Mouse (Mus musculus) hindbrain, embryonic 11.5 days (tissue): ENCODE data around the gene Ldlr. TPM values are rescaled to one million over a fixed set of nuclear protein-coding genes. Genes with fewer than 3 reads are reported as not detected.

ENCODE experiments used
- ATAC-seq: fragments of 200-750 bp; cut with Nextera tagmentation; 2 replicates; pipeline ENCODE4 v1.8.0; 2017; ENCODE audit warnings: mild to moderate bottlenecking, moderate TSS enrichment, moderate library complexity; ENCODE audit not compliant: low FRiP score
- DNase-seq: peaks from one replicate; pipeline ENCODE4 v3.0.0-alpha.2; 2015; ENCODE audit warnings: low spot score
- H3K27ac ChIP-seq: fragments of 300-500 bp; sonication (generic); 2 replicates; pipeline ENCODE4 v1.5.1; 2014; ENCODE audit warnings: mild to moderate bottlenecking, low read depth, low read length
- H3K27me3 ChIP-seq: fragments of 300-500 bp; sonication (generic); 2 replicates; pipeline ENCODE4 v1.6.1; 2014; ENCODE audit warnings: mild to moderate bottlenecking, low read length, moderate library complexity, mixed read lengths; ENCODE audit not compliant: control insufficient read depth, insufficient read depth
- H3K36me3 ChIP-seq: fragments of 300-500 bp; sonication (generic); 2 replicates; pipeline ENCODE4 v1.6.1; 2014; ENCODE audit warnings: mild to moderate bottlenecking, low read length, moderate library complexity, mixed read lengths; ENCODE audit not compliant: control insufficient read depth, insufficient read depth
- H3K4me1 ChIP-seq: fragments of 300-500 bp; sonication (generic); replicated peaks from 2 replicates; pipeline ENCODE4 v1.6.1; 2014; ENCODE audit warnings: low read length, mixed read lengths; ENCODE audit not compliant: control insufficient read depth, insufficient read depth
- H3K4me2 ChIP-seq: fragments of 300-500 bp; sonication (generic); replicated peaks from 2 replicates; pipeline ENCODE4 v1.6.1; 2014; ENCODE audit warnings: mild to moderate bottlenecking, low read depth, low read length
- H3K4me3 ChIP-seq: fragments of 300-500 bp; sonication (generic); 2 replicates; pipeline ENCODE4 v1.5.1; 2014; ENCODE audit warnings: low read depth, low read length
- H3K9ac ChIP-seq: fragments of 300-500 bp; sonication (generic); 2 replicates; pipeline ENCODE4 v1.6.1; 2014; ENCODE audit warnings: low read depth, low read length
- H3K9me3 ChIP-seq: fragments of 300-500 bp; sonication (generic); 2 replicates; pipeline ENCODE4 v1.6.1; 2016; ENCODE audit warnings: low read length; ENCODE audit not compliant: control insufficient read depth
- WGBS: fragments of 180-500 bp; shearing (Covaris S2); extraction: QIAGEN DNeasy Blood & Tissue Kit; methylation state at CpG from one replicate; pipeline ENCODE4 v1.1.7; 2014; 5-methylcytosine and 5-hydroxymethylcytosine counted together
- polyA plus RNA-seq: library from polyadenylated mRNA; unstranded; fragments of >200 nt; fragmentation: Nextera tagmentation; extraction: Ambion mirVana; gene quantifications from 2 replicates; pipeline ENCODE4 v1.2.1, GENCODE M21; 2014

Gene Ldlr
- polyA plus RNA-seq, 1 experiment from 2014 or later = 17.9 TPM

DNA sequence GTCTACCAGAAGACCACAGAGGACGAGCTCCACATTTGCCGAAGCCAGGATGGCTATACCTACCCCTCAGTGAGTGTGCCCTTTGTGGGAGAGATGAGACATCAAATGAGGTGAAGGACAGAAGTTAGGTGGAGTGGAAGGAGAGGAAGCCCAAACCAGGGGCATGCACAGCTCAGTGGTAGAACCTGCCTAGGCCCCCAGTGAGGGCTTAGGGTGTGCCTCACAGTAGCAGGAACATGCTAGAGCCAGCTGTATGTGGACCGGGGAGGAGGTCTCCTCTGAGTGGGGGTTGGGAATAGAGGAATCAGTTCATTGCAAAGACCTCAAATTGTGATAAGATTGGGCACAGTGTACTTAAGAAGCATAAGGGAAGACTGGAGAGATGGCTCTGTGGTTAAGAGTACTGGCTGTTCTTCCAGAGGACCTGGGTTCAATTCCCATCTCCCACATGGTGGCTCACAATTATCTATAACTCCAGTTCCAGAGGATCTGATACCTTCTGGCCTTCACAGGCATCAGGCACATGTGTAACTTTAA lies 24.0 kb downstream of the Ldlr start:
- no peaks in the 10 kb centered on the region for H3K27me3 ChIP-seq
- H3K36me3 ChIP-seq = peaks cover 27% of the 10 kb centered on the region
- no peak overlapping the region for H3K9ac ChIP-seq
- H3K4me3 ChIP-seq = no peak overlapping the region
- H3K4me2 ChIP-seq = no peak overlapping the region
- H3K27ac ChIP-seq = no peak overlapping the region
- H3K9me3 ChIP-seq = no peaks in the 10 kb centered on the region
- DNase-seq = no peak
- ATAC-seq = no peak
- 89% methylated on average over 3 of the region's 3 CpGs for whole genome bisulfite sequencing
- no peaks in the 10 kb centered on the region for H3K4me1 ChIP-seq

DNA sequence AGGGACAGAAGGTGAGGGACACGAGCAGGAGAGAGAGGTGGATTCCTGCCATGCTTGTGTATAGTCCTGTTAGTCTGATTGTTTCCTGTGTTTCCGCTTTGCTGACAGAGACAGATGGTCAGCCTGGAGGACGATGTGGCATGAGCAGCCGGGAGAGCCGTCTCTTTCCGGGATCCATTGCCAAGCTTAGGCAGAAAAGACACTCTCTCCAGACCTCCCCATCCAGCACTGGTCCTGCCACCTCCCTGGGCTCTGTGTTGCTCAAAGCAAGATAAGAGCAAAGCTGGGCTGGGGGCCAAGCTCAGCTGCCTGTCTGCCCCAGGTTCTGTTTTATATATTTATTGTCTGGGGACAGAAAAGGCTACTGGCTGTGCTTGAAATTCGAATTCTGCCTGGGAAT lies 24.8 kb downstream of the Ldlr start:
- no peak overlapping the region for H3K4me3 ChIP-seq
- no peak overlapping the region for H3K9ac ChIP-seq
- H3K9me3 ChIP-seq = no peaks in the 10 kb centered on the region
- ATAC-seq = no peak
- 0 out of 2 replicates have a peak overlapping the region, but pooled peaks have one; percentile 9 for H3K27ac ChIP-seq
- H3K27me3 ChIP-seq = no peaks in the 10 kb centered on the region
- no peak for DNase-seq
- no peaks in the 10 kb centered on the region for H3K4me1 ChIP-seq
- 67% methylated on average over 7 of the region's 7 CpGs for WGBS
- H3K4me2 ChIP-seq = no peak overlapping the region
- peaks cover 27% of the 10 kb centered on the region for H3K36me3 ChIP-seq

DNA sequence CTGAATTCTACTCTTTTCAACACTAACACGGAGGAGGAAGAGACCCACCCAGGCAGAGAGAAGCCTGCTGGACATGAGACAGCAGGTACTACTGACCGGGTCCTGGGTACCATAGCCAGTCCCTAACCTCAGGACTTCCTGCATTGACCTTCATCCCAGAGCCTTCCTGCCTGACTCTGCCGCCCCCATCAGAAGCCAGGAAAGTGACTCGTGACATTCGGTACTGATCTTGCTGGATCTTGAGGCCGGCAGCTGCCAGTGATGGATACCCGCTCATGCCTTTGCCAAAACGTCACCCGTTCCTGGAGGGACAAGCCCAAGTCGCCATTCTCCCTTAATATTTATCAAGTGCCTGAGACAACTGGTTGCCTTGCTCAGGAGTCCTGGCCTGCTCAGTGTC lies 25.2 kb downstream of the Ldlr start:
- no peak overlapping the region for H3K4me3 ChIP-seq
- no peak overlapping the region for H3K27ac ChIP-seq
- H3K27me3 ChIP-seq = no peaks in the 10 kb centered on the region
- H3K36me3 ChIP-seq = peaks cover 27% of the 10 kb centered on the region
- H3K4me1 ChIP-seq = no peaks in the 10 kb centered on the region
- 90% methylated on average over 10 of the region's 10 CpGs for WGBS
- H3K9me3 ChIP-seq = no peaks in the 10 kb centered on the region
- no peak overlapping the region for H3K4me2 ChIP-seq
- no peak overlapping the region for H3K9ac ChIP-seq
- ATAC-seq (no peak), DNase-seq (no peak)

GRCm38 (mm10) chr9:21749382-21750118 lies 26.3 kb downstream of the Ldlr start:
- Histone ChIP-seq H3K9me3 (no peaks in the 10 kb centered on the region), H3K27me3 (no peaks in the 10 kb centered on the region), H3K27ac (no peak overlapping the region), H3K4me2 (no peak overlapping the region), H3K9ac (no peak overlapping the region), H3K36me3 (peaks cover 20% of the 10 kb centered on the region), H3K4me3 (no peak overlapping the region), H3K4me1 (no peaks in the 10 kb centered on the region)
- ATAC-seq (no peak), DNase-seq (no peak)
- 84% methylated on average over 6 of the region's 6 CpGs for WGBS

- no peaks in the 10 kb centered on the region for H3K4me1 ChIP-seq
- H3K27ac ChIP-seq = no peak overlapping the region
- peaks cover 17% of the 10 kb centered on the region for H3K36me3 ChIP-seq
- no peak overlapping the region for H3K4me3 ChIP-seq
- H3K9me3 ChIP-seq = no peaks in the 10 kb centered on the region
- no peak overlapping the region for H3K9ac ChIP-seq
- H3K27me3 ChIP-seq = no peaks in the 10 kb centered on the region
- 67% methylated on average over 3 of the region's 3 CpGs for WGBS
- ATAC-seq (no peak), DNase-seq (no peak)
- H3K4me2 ChIP-seq = no peak overlapping the region
Measured at GRCm38 (mm10) chr9:21750370-21750769, 27.1 kb downstream of the Ldlr start.

DNA sequence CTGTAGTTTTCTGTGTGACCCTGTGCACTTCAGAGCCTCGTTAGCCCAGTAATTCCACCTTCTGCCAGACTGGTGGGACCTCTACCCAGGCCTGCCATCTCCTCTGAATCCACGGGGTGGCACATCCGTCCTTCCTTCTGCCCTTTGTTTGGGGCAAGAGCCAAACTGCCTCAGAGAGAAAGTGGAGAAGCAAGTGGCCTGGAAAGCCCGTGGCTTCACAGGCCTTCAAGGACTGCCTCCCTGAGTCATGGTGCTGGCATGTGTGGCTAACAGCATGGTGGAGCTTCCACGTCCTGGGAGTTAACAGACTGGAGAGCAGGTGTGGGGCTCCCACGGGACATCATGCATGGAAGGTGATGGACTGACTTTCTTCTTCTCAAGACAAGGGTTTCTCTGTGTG lies 28.1 kb downstream of the Ldlr start:
- peaks cover 10% of the 10 kb centered on the region for H3K36me3 ChIP-seq
- H3K4me2 ChIP-seq = no peak overlapping the region
- no peaks in the 10 kb centered on the region for H3K27me3 ChIP-seq
- ATAC-seq (no peak), DNase-seq (no peak)
- WGBS = 78% methylated on average over 6 of the region's 6 CpGs
- H3K27ac ChIP-seq = no peak overlapping the region
- no peak overlapping the region for H3K9ac ChIP-seq
- no peaks in the 10 kb centered on the region for H3K4me1 ChIP-seq
- H3K9me3 ChIP-seq = no peaks in the 10 kb centered on the region
- H3K4me3 ChIP-seq = no peak overlapping the region

DNA sequence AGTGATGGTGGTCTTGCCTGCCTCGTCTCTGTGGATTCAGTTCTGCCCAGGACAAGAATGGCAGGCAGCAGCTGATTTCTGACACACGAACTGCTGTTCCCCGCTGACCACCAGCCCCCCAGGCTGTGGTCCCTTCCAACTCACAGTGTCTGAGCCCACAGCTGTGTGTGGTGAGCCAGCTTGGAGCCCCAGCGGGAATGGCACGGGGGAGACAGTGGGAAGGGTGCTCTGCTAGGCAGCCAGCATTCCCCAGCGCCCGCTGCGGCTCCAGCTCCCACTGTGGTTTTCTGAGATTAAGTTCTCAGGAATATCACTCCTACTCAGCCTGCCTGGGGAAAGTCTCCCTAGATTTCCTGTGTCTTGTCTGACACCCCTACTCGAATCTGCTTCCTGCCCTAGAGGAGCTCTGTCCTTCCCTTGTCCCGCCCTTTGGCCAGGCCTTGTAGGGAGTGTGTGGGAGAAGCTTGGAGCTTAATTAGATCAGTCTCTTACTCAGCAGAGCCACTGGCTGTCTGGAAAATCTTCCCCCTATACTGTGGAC lies 29.0 kb downstream of the Ldlr start:
- no peaks in the 10 kb centered on the region for H3K4me1 ChIP-seq
- 57% methylated on average over 10 of the region's 10 CpGs for WGBS
- no peak overlapping the region for H3K4me3 ChIP-seq

DNA sequence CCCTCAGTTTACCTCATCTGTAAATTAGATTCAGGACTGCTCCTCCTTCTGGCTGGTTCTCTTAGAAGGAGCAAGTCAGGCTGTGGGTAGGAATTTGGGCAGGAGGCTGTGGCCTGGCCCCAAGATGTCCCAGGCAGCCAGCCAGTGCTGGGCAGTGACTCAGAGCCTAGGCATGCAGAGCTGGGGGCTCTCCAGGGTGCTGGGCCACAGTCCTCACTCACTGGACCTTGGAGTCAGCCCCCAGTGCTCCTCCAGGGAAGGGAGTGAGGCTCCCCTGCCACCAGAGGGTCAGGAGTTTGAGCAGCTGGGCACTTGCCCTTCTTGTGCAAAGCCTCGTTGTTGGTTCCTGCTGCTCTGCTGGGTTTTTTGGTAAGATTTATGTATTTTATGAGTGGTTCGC lies 30.7 kb downstream of the Ldlr start:
- 90% methylated on average over 2 of the region's 2 CpGs for WGBS
- Histone ChIP-seq H3K36me3 (peaks cover 4% of the 10 kb centered on the region), H3K27me3 (no peaks in the 10 kb centered on the region), H3K4me1 (no peaks in the 10 kb centered on the region), H3K4me3 (no peak overlapping the region), H3K9ac (no peak overlapping the region), H3K9me3 (no peaks in the 10 kb centered on the region), H3K4me2 (no peak overlapping the region), H3K27ac (no peak overlapping the region)
- ATAC-seq (no peak), DNase-seq (no peak)

More for the DNA sequence above, 29.0 kb downstream of the Ldlr start:
- Histone ChIP-seq H3K27me3 (no peaks in the 10 kb centered on the region), H3K4me2 (no peak overlapping the region), H3K9me3 (no peaks in the 10 kb centered on the region), H3K36me3 (peaks cover 8% of the 10 kb centered on the region), H3K9ac (no peak overlapping the region), H3K27ac (no peak overlapping the region)
- ATAC-seq = no peak
- DNase-seq = no peak
